Mouse (Mus musculus) megakaryocyte, embryonic 14.5 days (primary cell): ENCODE measurements at regions not wholly inside any gene's neighbourhood (a gene's known extent, or its start where the extent isn't known, plus 50 kb on each side); places are given as distances from the start of the nearest gene placed in this dataset.

ENCODE experiments used
- FLI1 ChIP-seq: IDR thresholded peaks from 2 replicates; pipeline ENCODE4 v1.6.1; 2012; ENCODE audit warnings: low read length, inconsistent platforms, mixed read lengths
- GATA1 ChIP-seq: IDR thresholded peaks from 3 replicates; pipeline ENCODE4 v1.6.1; 2012; ENCODE audit warnings: mixed read lengths, low read length, inconsistent platforms, borderline replicate concordance

DNA sequence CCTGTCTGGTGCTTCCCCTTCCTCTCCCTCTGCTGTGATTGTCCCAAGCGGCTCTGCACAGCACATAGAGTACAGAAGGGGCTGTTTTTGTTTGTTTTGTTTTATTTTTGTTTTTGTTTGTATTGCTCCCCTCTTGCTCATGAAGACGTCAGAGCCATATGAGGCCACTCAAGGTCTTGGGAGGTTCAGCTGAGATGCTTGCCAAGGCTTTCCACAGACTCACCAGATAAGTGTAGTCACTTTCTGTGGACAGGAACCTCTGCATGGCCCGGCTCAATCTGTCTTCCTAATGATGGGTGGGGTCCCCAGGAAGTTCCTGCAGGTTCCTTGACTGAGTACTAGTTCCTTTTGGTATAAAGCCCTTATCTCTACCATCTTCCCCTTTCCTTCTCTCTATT, 53.6 kb downstream of the Gadd45g start:
- TF ChIP-seq GATA1 (no peak), FLI1 (no peak)
